Mouse (Mus musculus): Measurements from ENCODE around the gene Tuba1c. TPM values are rescaled to one million over a fixed set of nuclear protein-coding genes. Genes with fewer than 3 reads are reported as not detected.
"Not testable (repeated sequence)": the region's sequence is repeated elsewhere in the genome, so short reads cannot be mapped to it uniquely, and the experiment has no call there.

The Tuba1c gene
- polyA plus RNA-seq, 1 experiment from 2014 or later, result 202 TPM

GRCm38 (mm10) chr15:99076011-99076410 is 46.3 kb downstream of the Tuba1c start:
- peak overlapping the region; percentile 85 for H3K4me3 ChIP-seq (ENCODE audit: low read depth, low read length)
- ATAC-seq (replicated peaks; ENCODE audit: low FRiP score); H3K27me3 ChIP-seq (replicated peaks; ENCODE audit: control insufficient read depth, insufficient read depth, low read length); DNase-seq (ENCODE audit: low spot score); H3K9me3 ChIP-seq (ENCODE audit: control insufficient read depth, low read length); H3K27ac ChIP-seq (ENCODE audit: low read depth, low read length): not testable (repeated sequence)
- H3K4me1 ChIP-seq (replicated peaks; ENCODE audit: control insufficient read depth, insufficient read depth, low read length), result peaks cover 15% of the 10 kb centered on the region
- H3K4me2 ChIP-seq, result peak overlapping the region; percentile 80
- WGBS, result 99% methylated on average over 3 of the region's 3 CpGs
- H3K36me3 ChIP-seq (ENCODE audit: control insufficient read depth, insufficient read depth, low read length), result peaks cover 20% of the 10 kb centered on the region; the same call in 1 of the 2 replicates
- H3K9ac ChIP-seq (ENCODE audit: low read depth, low read length), result peak overlapping the region; percentile 90

GRCm38 (mm10) chr15:99078181-99078910 is 48.7 kb downstream of the Tuba1c start:
- Histone ChIP-seq H3K9me3 (ENCODE audit: control insufficient read depth, low read length) (no peaks in the 10 kb centered on the region), H3K27ac (ENCODE audit: low read depth, low read length) (no peak overlapping the region), H3K36me3 (ENCODE audit: control insufficient read depth, insufficient read depth, low read length) (peaks cover 34% of the 10 kb centered on the region; the same call in 1 of the 2 replicates), H3K9ac (ENCODE audit: low read depth, low read length) (peak overlapping the region; percentile 20; the same call in 1 of the 2 replicates), H3K27me3 (replicated peaks; ENCODE audit: control insufficient read depth, insufficient read depth, low read length) (no peaks in the 10 kb centered on the region), H3K4me2 (no peak overlapping the region), H3K4me3 (ENCODE audit: low read depth, low read length) (no peak overlapping the region), H3K4me1 (replicated peaks; ENCODE audit: control insufficient read depth, insufficient read depth, low read length) (peaks cover 15% of the 10 kb centered on the region)
- ATAC-seq (replicated peaks; ENCODE audit: low FRiP score), result no peak
- 82% methylated on average over 15 of the region's 15 CpGs for WGBS
- no peak for DNase-seq (ENCODE audit: low spot score)

- H3K4me1 ChIP-seq (replicated peaks; ENCODE audit: control insufficient read depth, insufficient read depth, low read length), result peaks cover 21% of the 10 kb centered on the region
- peaks cover 34% of the 10 kb centered on the region; the same call in 1 of the 2 replicates for H3K36me3 ChIP-seq (ENCODE audit: control insufficient read depth, insufficient read depth, low read length)
- H3K27ac ChIP-seq (ENCODE audit: low read depth, low read length), result no peak overlapping the region
- H3K27me3 ChIP-seq (replicated peaks; ENCODE audit: control insufficient read depth, insufficient read depth, low read length), result peaks cover 11% of the 10 kb centered on the region
- WGBS, result 77% methylated on average over 3 of the region's 3 CpGs
- no peaks in the 10 kb centered on the region for H3K9me3 ChIP-seq (ENCODE audit: control insufficient read depth, low read length)
- H3K4me3 ChIP-seq (ENCODE audit: low read depth, low read length), result no peak overlapping the region
- ATAC-seq (replicated peaks; ENCODE audit: low FRiP score), result no peak
- no peak overlapping the region for H3K9ac ChIP-seq (ENCODE audit: low read depth, low read length)
- no peak for DNase-seq (ENCODE audit: low spot score)
- H3K4me2 ChIP-seq, result no peak overlapping the region
Observed at GRCm38 (mm10) chr15:99079804-99080203, 50.1 kb downstream of the Tuba1c start.

GRCm38 (mm10) chr15:99082322-99082721 is 52.6 kb downstream of the Tuba1c start:
- peaks cover 35% of the 10 kb centered on the region for H3K27me3 ChIP-seq (replicated peaks; ENCODE audit: control insufficient read depth, insufficient read depth, low read length)
- DNase-seq (ENCODE audit: low spot score), result no peak
- no peak overlapping the region for H3K9ac ChIP-seq (ENCODE audit: low read depth, low read length)
- no peak overlapping the region for H3K4me3 ChIP-seq (ENCODE audit: low read depth, low read length)
- H3K9me3 ChIP-seq (ENCODE audit: control insufficient read depth, low read length), result no peaks in the 10 kb centered on the region
- WGBS, result 95% methylated on average over 12 of the region's 12 CpGs
- H3K4me2 ChIP-seq, result no peak overlapping the region
- H3K36me3 ChIP-seq (ENCODE audit: control insufficient read depth, insufficient read depth, low read length), result peaks cover 28% of the 10 kb centered on the region; the same call in 1 of the 2 replicates
- ATAC-seq (replicated peaks; ENCODE audit: low FRiP score), result no peak
- H3K27ac ChIP-seq (ENCODE audit: low read depth, low read length), result no peak overlapping the region
- H3K4me1 ChIP-seq (replicated peaks; ENCODE audit: control insufficient read depth, insufficient read depth, low read length), result peaks cover 14% of the 10 kb centered on the region

GRCm38 (mm10) chr15:99082840-99083239 is 53.1 kb downstream of the Tuba1c start:
- Histone ChIP-seq H3K4me1 (replicated peaks; ENCODE audit: control insufficient read depth, insufficient read depth, low read length) (peaks cover 14% of the 10 kb centered on the region), H3K9ac (ENCODE audit: low read depth, low read length) (no peak overlapping the region), H3K36me3 (ENCODE audit: control insufficient read depth, insufficient read depth, low read length) (peaks cover 26% of the 10 kb centered on the region; the same call in 1 of the 2 replicates), H3K27me3 (replicated peaks; ENCODE audit: control insufficient read depth, insufficient read depth, low read length) (peaks cover 40% of the 10 kb centered on the region), H3K9me3 (ENCODE audit: control insufficient read depth, low read length) (no peaks in the 10 kb centered on the region), H3K4me2 (no peak overlapping the region), H3K4me3 (ENCODE audit: low read depth, low read length) (no peak overlapping the region), H3K27ac (ENCODE audit: low read depth, low read length) (no peak overlapping the region)
- ATAC-seq (replicated peaks; ENCODE audit: low FRiP score), result no peak
- DNase-seq (ENCODE audit: low spot score), result no peak
- WGBS, result 90% methylated on average over 16 of the region's 16 CpGs

- 68% methylated on average over 9 of the region's 9 CpGs for WGBS
- H3K4me2 ChIP-seq, result no peak overlapping the region
- peaks cover 44% of the 10 kb centered on the region for H3K27me3 ChIP-seq (replicated peaks; ENCODE audit: control insufficient read depth, insufficient read depth, low read length)
- no peaks in the 10 kb centered on the region for H3K9me3 ChIP-seq (ENCODE audit: control insufficient read depth, low read length)
- DNase-seq (ENCODE audit: low spot score) (no peak), ATAC-seq (replicated peaks; ENCODE audit: low FRiP score) (no peak)
- no peak overlapping the region for H3K4me3 ChIP-seq (ENCODE audit: low read depth, low read length)
- H3K9ac ChIP-seq (ENCODE audit: low read depth, low read length), result no peak overlapping the region
- H3K27ac ChIP-seq (ENCODE audit: low read depth, low read length), result no peak overlapping the region
- H3K36me3 ChIP-seq (ENCODE audit: control insufficient read depth, insufficient read depth, low read length), result peaks cover 22% of the 10 kb centered on the region; the same call in 1 of the 2 replicates
- peaks cover 14% of the 10 kb centered on the region for H3K4me1 ChIP-seq (replicated peaks; ENCODE audit: control insufficient read depth, insufficient read depth, low read length)
Observed at GRCm38 (mm10) chr15:99083258-99083657, 53.6 kb downstream of the Tuba1c start.

GRCm38 (mm10) chr15:99083867-99084557 is 54.3 kb downstream of the Tuba1c start:
- Histone ChIP-seq H3K4me2 (peak overlapping the region; percentile 48), H3K4me3 (ENCODE audit: low read depth, low read length) (peak overlapping the region; percentile 15; the same call in 1 of the 2 replicates), H3K27ac (ENCODE audit: low read depth, low read length) (no peak overlapping the region; the same call in 1 of the 2 replicates), H3K4me1 (replicated peaks; ENCODE audit: control insufficient read depth, insufficient read depth, low read length) (peaks cover 17% of the 10 kb centered on the region), H3K36me3 (ENCODE audit: control insufficient read depth, insufficient read depth, low read length) (peaks cover 17% of the 10 kb centered on the region; the same call in 1 of the 2 replicates), H3K9ac (ENCODE audit: low read depth, low read length) (0 out of 2 replicates have a peak overlapping the region, but pooled peaks have one; percentile 14), H3K9me3 (ENCODE audit: control insufficient read depth, low read length) (no peaks in the 10 kb centered on the region), H3K27me3 (replicated peaks; ENCODE audit: control insufficient read depth, insufficient read depth, low read length) (peaks cover 52% of the 10 kb centered on the region)
- WGBS, result 9% methylated on average over 11 of the region's 11 CpGs
- DNase-seq (ENCODE audit: low spot score), result no peak
- no peak for ATAC-seq (replicated peaks; ENCODE audit: low FRiP score)

- 20% methylated on average over 19 of the region's 19 CpGs for WGBS
- H3K27me3 ChIP-seq (replicated peaks; ENCODE audit: control insufficient read depth, insufficient read depth, low read length), result peaks cover 58% of the 10 kb centered on the region
- H3K36me3 ChIP-seq (ENCODE audit: control insufficient read depth, insufficient read depth, low read length), result peaks cover 17% of the 10 kb centered on the region; the same call in 1 of the 2 replicates
- DNase-seq (ENCODE audit: low spot score), result no peak
- H3K9ac ChIP-seq (ENCODE audit: low read depth, low read length), result 0 out of 2 replicates have a peak overlapping the region, but pooled peaks have one; percentile 14
- peak overlapping the region; percentile 15; the same call in 1 of the 2 replicates for H3K4me3 ChIP-seq (ENCODE audit: low read depth, low read length)
- ATAC-seq (replicated peaks; ENCODE audit: low FRiP score), result no peak
- peak overlapping the region; percentile 48 for H3K4me2 ChIP-seq
- no peaks in the 10 kb centered on the region for H3K9me3 ChIP-seq (ENCODE audit: control insufficient read depth, low read length)
- H3K27ac ChIP-seq (ENCODE audit: low read depth, low read length), result no peak overlapping the region
- H3K4me1 ChIP-seq (replicated peaks; ENCODE audit: control insufficient read depth, insufficient read depth, low read length), result peaks cover 18% of the 10 kb centered on the region
Observed at GRCm38 (mm10) chr15:99084618-99085017, 54.9 kb downstream of the Tuba1c start.
